In the genomic region with DNA sequence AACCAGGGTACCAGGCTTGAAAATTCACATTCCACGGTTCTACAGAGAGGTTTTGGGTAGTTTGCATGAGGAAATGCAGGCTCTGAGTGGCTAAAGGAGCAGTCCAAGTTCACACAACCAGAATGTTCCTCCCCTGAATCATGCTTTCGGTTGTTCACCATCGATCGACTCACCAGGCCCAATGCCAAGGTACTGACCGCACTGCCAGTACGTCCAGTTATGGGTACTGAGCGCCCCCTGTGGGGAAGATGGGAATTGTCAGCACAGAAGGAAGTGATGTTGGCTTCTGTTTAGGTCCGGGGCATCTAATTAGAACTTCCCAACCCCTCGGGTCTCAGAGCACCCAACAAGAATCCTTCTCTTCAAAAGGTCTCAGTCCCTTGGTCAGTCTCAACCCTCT, we compare ENCODE assay signal across 8 mouse cellular contexts. TPM values are rescaled to one million over a fixed set of nuclear protein-coding genes. Genes with fewer than 3 reads are reported as not detected.
DNase-seq lines count a peak whose midpoint lies in the region; ATAC-seq lines count a peak whose summit lies in the region.

No protein-coding gene starts in this region.

- ATAC-seq in midbrain, embryonic 16.5 days: no peak
- no peak for ATAC-seq in embryonic facial prominence, embryonic 12.5 days (ENCODE audit: insufficient number of reproducible peaks, insufficient read depth, low FRiP score, low TSS enrichment)

- H3K4me2 ChIP-seq in midbrain, embryonic 16.5 days (ENCODE audit: low read length): no peak overlapping the region
- peak overlapping the region; percentile 33 for H3K4me2 ChIP-seq in embryonic facial prominence, embryonic 12.5 days (replicated peaks)

- H3K4me1 ChIP-seq in midbrain, embryonic 10.5 days: peaks cover 21% of the 10 kb centered on the region
- H3K4me1 ChIP-seq in midbrain, embryonic 16.5 days (ENCODE audit: control insufficient read depth, insufficient read depth, low read length): peaks cover 11% of the 10 kb centered on the region
- peaks cover 13% of the 10 kb centered on the region; the same call in 1 of the 2 replicates for H3K4me1 ChIP-seq in embryonic facial prominence, embryonic 12.5 days
- peaks cover 30% of the 10 kb centered on the region for H3K4me1 ChIP-seq in limb, embryonic 10.5 days

- no peak overlapping the region for H3K9ac ChIP-seq in midbrain, embryonic 16.5 days (ENCODE audit: low read depth, low read length)
- H3K9ac ChIP-seq in embryonic facial prominence, embryonic 12.5 days: no peak overlapping the region

- no peak overlapping the region for H3K27ac ChIP-seq in midbrain, embryonic 10.5 days (replicated peaks)
- H3K27ac ChIP-seq in midbrain, embryonic 16.5 days (ENCODE audit: low read length): no peak overlapping the region
- H3K27ac ChIP-seq in embryonic facial prominence, embryonic 12.5 days: no peak overlapping the region
- 0 out of 2 replicates have a peak overlapping the region, but pooled peaks have one; percentile 38 for H3K27ac ChIP-seq in limb, embryonic 10.5 days

- peaks cover 16% of the 10 kb centered on the region for H3K36me3 ChIP-seq in midbrain, embryonic 10.5 days
- H3K36me3 ChIP-seq in midbrain, embryonic 16.5 days (ENCODE audit: control insufficient read depth, insufficient read depth, low read length): peaks cover 5% of the 10 kb centered on the region; the same call in 1 of the 2 replicates
- H3K36me3 ChIP-seq in embryonic facial prominence, embryonic 12.5 days: 0 out of 2 replicates have a peak, but pooled peaks cover 10% of the 10 kb centered on the region
- peaks cover 19% of the 10 kb centered on the region for H3K36me3 ChIP-seq in limb, embryonic 10.5 days

- WGBS in midbrain, embryonic 10.5 days: 37% methylated on average over 9 of the region's 9 CpGs
- WGBS in midbrain, embryonic 16.5 days: 29% methylated on average over 9 of the region's 9 CpGs
- 38% methylated on average over 9 of the region's 9 CpGs for WGBS in embryonic facial prominence, embryonic 12.5 days
- 46% methylated on average over 9 of the region's 9 CpGs for WGBS in limb, embryonic 10.5 days

- peak; percentile 69 for DNase-seq in midbrain, embryonic 10.5 days (ENCODE audit: low spot score)
- peak; percentile 94 to 97 for DNase-seq in heart, adult 18-20 months
- peak; percentile 90 to 97 for DNase-seq in kidney, adult 8-10 months
- peak; percentile 75 for DNase-seq in limb, embryonic 10.5 days (ENCODE audit: low spot score)
- DNase-seq in monocyte, adult 2 months (ENCODE audit: low read depth in 1 of 2, low spot score in 2 of 2): peak; percentile 62 to 77
- peak; percentile 58 to 81 for DNase-seq in spleen, postnatal 10 days (ENCODE audit: low spot score in 2 of 2)

- no peaks in the 10 kb centered on the region for H3K27me3 ChIP-seq in midbrain, embryonic 10.5 days (ENCODE audit: low read depth, poor library complexity, severe bottlenecking)
- no peaks in the 10 kb centered on the region for H3K27me3 ChIP-seq in midbrain, embryonic 16.5 days (ENCODE audit: control insufficient read depth, insufficient read depth, low read depth, low read length)
- H3K27me3 ChIP-seq in embryonic facial prominence, embryonic 12.5 days: no peaks in the 10 kb centered on the region
- H3K27me3 ChIP-seq in limb, embryonic 10.5 days (ENCODE audit: low read depth, poor library complexity, severe bottlenecking): no peaks in the 10 kb centered on the region

- peak overlapping the region; percentile 35; the same call in 1 of the 2 replicates for H3K4me3 ChIP-seq in midbrain, embryonic 10.5 days
- no peak overlapping the region for H3K4me3 ChIP-seq in midbrain, embryonic 16.5 days (ENCODE audit: low read depth, low read length)
- H3K4me3 ChIP-seq in embryonic facial prominence, embryonic 12.5 days: 0 out of 2 replicates have a peak overlapping the region, but pooled peaks have one; percentile 7
- peak overlapping the region; percentile 31 for H3K4me3 ChIP-seq in limb, embryonic 10.5 days

- H3K9me3 ChIP-seq in midbrain, embryonic 10.5 days (replicated peaks): no peaks in the 10 kb centered on the region
- H3K9me3 ChIP-seq in midbrain, embryonic 16.5 days (replicated peaks; ENCODE audit: control insufficient read depth, low read length, poor library complexity, severe bottlenecking): no peaks in the 10 kb centered on the region
- no peaks in the 10 kb centered on the region for H3K9me3 ChIP-seq in embryonic facial prominence, embryonic 12.5 days
- no peaks in the 10 kb centered on the region for H3K9me3 ChIP-seq in limb, embryonic 10.5 days (replicated peaks)

RNA-seq across cellular contexts. Expression of a gene that starts 5.1 kb away (rescaled TPM):
- 4.6 and 5.1 TPM in 2 replicates for polyA plus RNA-seq in midbrain, embryonic 10.5 days (2016; fragmentation: Nextera tagmentation; extraction: Ambion mirVana)
- polyA plus RNA-seq in midbrain, embryonic 16.5 days (2015; fragmentation: Nextera tagmentation; extraction: Ambion mirVana): 9.4 and 11.4 TPM in 2 replicates
- polyA plus RNA-seq in embryonic facial prominence, embryonic 12.5 days (2016; fragmentation: Nextera tagmentation; extraction: Ambion mirVana): 5.0 and 5.7 TPM in 2 replicates
- 10 to 100 TPM in 1 of 2 experiments, 1 to 10 TPM in 1; 8.5 to 10.3 TPM for total RNA-seq in heart, adult 18-20 months (2021)
- 3.0 and 4.5 TPM in 2 replicates for polyA plus RNA-seq in limb, embryonic 10.5 days (2016; fragmentation: Nextera tagmentation; extraction: Ambion mirVana)

RNA-seq across cellular contexts. Expression of a gene that starts 20.9 kb away (rescaled TPM):
- polyA plus RNA-seq in midbrain, embryonic 10.5 days (2016; fragmentation: Nextera tagmentation; extraction: Ambion mirVana): 0.12 and 0.39 TPM in 2 replicates
- polyA plus RNA-seq in midbrain, embryonic 16.5 days (2015; fragmentation: Nextera tagmentation; extraction: Ambion mirVana): 0.43 and 0.61 TPM in 2 replicates
- polyA plus RNA-seq in embryonic facial prominence, embryonic 12.5 days (2016; fragmentation: Nextera tagmentation; extraction: Ambion mirVana): 2.0 and 3.6 TPM in 2 replicates
- total RNA-seq in heart, adult 18-20 months (2021): 1 to 10 TPM; 1.4 to 3.2 TPM
- 0.11 and 0.30 TPM in 2 replicates for polyA plus RNA-seq in limb, embryonic 10.5 days (2016; fragmentation: Nextera tagmentation; extraction: Ambion mirVana)

RNA-seq across cellular contexts. Expression of a gene that starts 22.4 kb away (rescaled TPM):
- polyA plus RNA-seq in midbrain, embryonic 10.5 days (2016; fragmentation: Nextera tagmentation; extraction: Ambion mirVana): 2.7 and 2.9 TPM in 2 replicates
- polyA plus RNA-seq in midbrain, embryonic 16.5 days (2015; fragmentation: Nextera tagmentation; extraction: Ambion mirVana): 4.9 and 5.6 TPM in 2 replicates
- 2.5 and 3.7 TPM in 2 replicates for polyA plus RNA-seq in embryonic facial prominence, embryonic 12.5 days (2016; fragmentation: Nextera tagmentation; extraction: Ambion mirVana)
- total RNA-seq in heart, adult 18-20 months (2021): 1 to 10 TPM in 1 of 2 experiments, under 1 TPM in 1; 0.67 to 1.5 TPM
- 2.7 and 5.0 TPM in 2 replicates for polyA plus RNA-seq in limb, embryonic 10.5 days (2016; fragmentation: Nextera tagmentation; extraction: Ambion mirVana)

RNA-seq across cellular contexts. Expression of a gene that starts 44.2 kb away (rescaled TPM):
- polyA plus RNA-seq in midbrain, embryonic 10.5 days (2016; fragmentation: Nextera tagmentation; extraction: Ambion mirVana): 0.57 and 0.80 TPM in 2 replicates
- polyA plus RNA-seq in midbrain, embryonic 16.5 days (2015; fragmentation: Nextera tagmentation; extraction: Ambion mirVana): 0.43 and 0.57 TPM in 2 replicates
- polyA plus RNA-seq in embryonic facial prominence, embryonic 12.5 days (2016; fragmentation: Nextera tagmentation; extraction: Ambion mirVana): 2.7 and 4.2 TPM in 2 replicates
- 10 to 100 TPM; 19.3 to 21.1 TPM for total RNA-seq in heart, adult 18-20 months (2021)
- polyA plus RNA-seq in limb, embryonic 10.5 days (2016; fragmentation: Nextera tagmentation; extraction: Ambion mirVana): 3.0 and 3.6 TPM in 2 replicates

RNA-seq across cellular contexts. Expression of a gene that starts 57.7 kb away (rescaled TPM):
- 3.0 and 3.5 TPM in 2 replicates for polyA plus RNA-seq in midbrain, embryonic 10.5 days (2016; fragmentation: Nextera tagmentation; extraction: Ambion mirVana)
- 1.2 and 1.9 TPM in 2 replicates for polyA plus RNA-seq in midbrain, embryonic 16.5 days (2015; fragmentation: Nextera tagmentation; extraction: Ambion mirVana)
- 5.5 and 5.9 TPM in 2 replicates for polyA plus RNA-seq in embryonic facial prominence, embryonic 12.5 days (2016; fragmentation: Nextera tagmentation; extraction: Ambion mirVana)
- 10 to 100 TPM; 30.4 to 33.5 TPM for total RNA-seq in heart, adult 18-20 months (2021)
- polyA plus RNA-seq in limb, embryonic 10.5 days (2016; fragmentation: Nextera tagmentation; extraction: Ambion mirVana): 4.1 and 5.6 TPM in 2 replicates
